Mouse (Mus musculus) adrenal gland, postnatal 36 days (tissue): ENCODE results near the gene Caprin1. TPM values are rescaled to one million over a fixed set of nuclear protein-coding genes. Genes with fewer than 3 reads are reported as not detected.

Experiments
- DNase-seq, 2 experiments: peaks; one replicate each; pipeline ENCODE4 v3.0.0; 2021; ENCODE audit warnings: mixed read lengths in 1 of 2
- microRNA-seq: library from miRNA; unstranded; fragments of <30 nt; microRNA quantifications from one replicate; pipeline ENCODE4 v1.2.0, GENCODE M21; 2021
- total RNA-seq, 2 experiments: library from RNA; stranded (reverse); gene quantifications; 2 replicates each; pipeline ENCODE4 v1.2.3; 2021

The Caprin1 gene
- total RNA-seq, 2 experiments from 2014 or later: 433 to 467 TPM

DNA sequence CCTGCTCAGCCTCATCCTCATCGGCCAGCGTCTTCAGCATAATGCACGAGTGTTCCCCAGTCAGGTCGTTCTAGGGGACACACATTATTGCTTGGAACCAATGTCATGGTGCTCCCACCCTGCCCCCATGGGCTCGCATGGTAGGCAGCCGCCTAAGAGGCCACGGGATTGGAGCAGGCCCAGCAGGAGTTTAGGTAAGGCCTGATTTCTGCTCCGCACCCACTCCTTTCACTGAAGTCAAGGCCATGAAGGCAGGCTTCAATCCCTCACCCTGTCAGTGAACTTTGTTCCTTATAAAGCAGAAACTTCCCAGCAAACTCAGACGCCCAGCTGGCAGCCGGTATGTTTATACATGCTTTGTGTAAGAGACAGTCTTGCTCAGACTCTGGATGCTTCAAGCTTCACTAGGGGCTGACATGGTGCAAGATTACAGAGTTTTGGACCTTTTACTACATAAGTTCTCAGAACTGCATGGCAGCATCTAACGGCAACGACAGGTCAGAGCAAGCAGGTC, 69.4 kb downstream of the Caprin1 start:
- no peak for DNase-seq

DNA sequence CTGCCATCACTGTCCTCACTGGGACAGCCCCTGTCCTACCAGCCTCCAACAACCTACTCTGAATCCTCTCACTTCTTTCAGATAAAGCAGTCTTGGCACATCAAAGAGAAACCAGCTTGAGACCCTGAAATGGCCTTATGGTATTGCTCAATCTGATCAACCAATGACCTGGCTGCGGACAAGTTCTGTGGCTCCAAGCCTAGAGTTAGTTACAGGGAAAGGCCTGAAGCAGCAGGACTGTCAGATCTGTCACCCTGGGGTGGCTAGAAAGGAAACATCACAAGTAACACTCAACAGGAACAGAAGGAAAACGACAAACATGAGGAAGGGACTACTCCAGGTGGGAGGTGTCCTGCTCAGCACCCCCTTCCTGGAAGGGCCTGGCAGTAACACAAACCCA, 72.9 kb downstream of the Caprin1 start:
- DNase-seq: peak in 1 of 2 experiments; percentile 26

DNA sequence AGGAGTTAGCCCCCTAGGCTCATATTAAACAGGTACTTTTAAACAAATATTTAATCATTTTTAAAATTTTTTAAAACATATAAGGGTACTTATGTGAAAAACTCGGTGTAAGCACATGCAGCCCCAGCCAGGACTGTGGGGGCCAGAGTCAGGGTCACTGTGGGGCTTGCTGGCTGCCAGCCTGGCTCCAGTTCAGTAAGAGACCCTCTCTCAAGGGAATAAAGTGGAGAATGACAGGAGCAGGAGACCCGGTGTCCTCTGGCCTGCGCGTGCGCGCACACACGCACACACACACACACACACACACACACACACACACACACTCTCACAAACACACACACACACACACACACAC, 78.2 kb downstream of the Caprin1 start:
- DNase-seq: no peak

DNA sequence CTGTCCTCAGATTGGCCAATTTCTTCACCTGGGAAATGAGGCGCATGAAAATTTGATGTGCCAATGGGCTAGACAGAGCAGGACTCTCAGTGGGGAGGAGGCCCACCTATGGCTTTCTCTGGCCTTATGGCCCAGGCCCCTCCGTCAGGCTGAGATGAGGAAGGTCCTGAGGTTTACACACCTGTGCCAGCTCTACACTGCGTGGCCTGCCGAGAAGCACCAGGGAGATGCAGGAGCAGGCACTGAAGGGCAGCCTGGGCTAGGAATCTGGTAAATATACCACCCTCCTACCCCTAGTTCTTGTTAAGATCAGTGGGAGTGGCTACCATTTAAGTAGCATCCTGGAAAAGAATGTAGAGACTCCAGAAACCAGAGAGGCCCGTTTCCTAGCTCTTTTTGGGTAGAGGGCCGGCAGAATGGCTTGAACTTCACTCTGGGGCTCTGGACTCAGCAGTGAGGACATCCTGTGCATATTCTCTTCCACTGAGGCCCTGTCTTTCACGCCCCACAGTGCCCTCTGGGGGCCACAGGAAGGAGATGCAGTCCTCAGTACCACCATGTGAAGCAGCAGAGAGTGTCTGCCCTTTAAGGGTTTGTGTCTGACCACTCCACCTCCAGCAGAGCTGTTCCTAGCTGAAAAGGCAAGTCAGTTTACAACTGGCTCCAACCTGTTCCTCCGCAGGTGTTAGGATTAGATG, 78.7 kb downstream of the Caprin1 start:
- DNase-seq: peak; percentile 70 to 80

DNA sequence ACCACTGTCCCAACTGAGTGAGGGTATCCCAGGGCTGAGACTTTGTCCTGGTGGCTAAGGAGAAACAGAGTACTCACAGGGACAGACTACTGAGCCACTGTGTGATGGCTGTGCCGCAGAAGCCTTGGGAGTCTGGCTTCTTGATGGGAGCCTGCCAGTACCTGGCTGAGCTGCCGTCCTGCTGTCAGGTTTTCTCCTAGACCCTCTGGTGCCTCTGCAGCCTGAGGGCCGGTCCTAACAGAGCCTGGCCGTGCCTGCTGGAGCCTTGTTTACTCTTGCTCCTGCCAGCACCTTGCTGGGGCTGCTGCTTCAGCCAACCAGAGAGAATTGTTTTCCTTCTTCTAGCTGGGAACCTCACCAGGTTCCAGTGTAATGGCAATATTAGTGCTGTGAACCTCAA, 83.0 kb downstream of the Caprin1 start:
- DNase-seq: no peak

DNA sequence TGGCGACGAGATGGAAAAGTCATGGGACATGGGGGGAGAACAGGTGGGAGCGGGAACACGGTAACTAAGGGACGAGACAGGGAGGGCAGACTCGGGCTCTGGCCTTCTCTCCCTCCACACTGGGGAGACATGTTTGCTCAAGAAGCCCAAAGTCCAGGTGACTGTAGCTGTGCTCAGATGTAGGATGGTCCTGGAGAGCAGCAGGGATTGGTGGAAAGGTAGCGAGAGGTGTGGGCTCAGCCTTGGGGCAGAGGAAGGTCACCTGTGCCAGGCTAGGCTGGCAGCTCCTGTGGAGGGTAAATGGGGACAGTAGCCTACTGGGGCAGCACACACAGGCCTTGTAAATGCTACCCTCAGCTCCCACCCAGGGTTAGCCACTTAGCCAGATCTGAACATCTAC, 83.6 kb downstream of the Caprin1 start:
- no peak for DNase-seq

Small RNA genes within 50 kb of the gene (microRNA-seq; reads per million reads assigned to microRNA genes)
- gene Gm22757 (not detected), gene Gm22761 (not detected)

Other genes starting within 250 kb of the Caprin1 start
- gene Abtb2, start 231.3 kb downstream of the Caprin1 start, total RNA-seq: 10 to 100 TPM; 33.4 to 51.6 TPM
- 10 to 100 TPM; 34.4 to 37.3 TPM for gene Nat10, start 36.4 kb downstream of the Caprin1 start, total RNA-seq
- gene Lmo2, start 160.3 kb upstream of the Caprin1 start, total RNA-seq: 10 to 100 TPM; 27.9 to 32.2 TPM
- 100 to 1,000 TPM in 1 of 2 experiments, 10 to 100 TPM in 1; 71.5 to 103 TPM for gene Fbxo3, start 230.1 kb upstream of the Caprin1 start, total RNA-seq
- gene 4931422A03Rik, start 230.7 kb upstream of the Caprin1 start, total RNA-seq: not detected